Mouse (Mus musculus) embryonic fibroblast, embryonic 13.5 days (primary cell): Measurements from ENCODE around the gene Zfp12.

Experiments used
- CTCF ChIP-seq: IDR thresholded peaks from 2 replicates; pipeline ENCODE4 v1.5.1; 2011; ENCODE audit warnings: mild to moderate bottlenecking, control low read depth, low read length, moderate library complexity, borderline replicate concordance; ENCODE audit not compliant: insufficient read depth
- POLR2A ChIP-seq: IDR thresholded peaks from 2 replicates; pipeline ENCODE4 v1.6.1; 2011; ENCODE audit warnings: low read depth, mild to moderate bottlenecking, control low read depth, low read length, moderate library complexity

- TF ChIP-seq POLR2A (no peak), CTCF (no peak)
Measured at GRCm38 (mm10) chr5:143222287-143222686, 12.7 kb upstream of the Zfp12 start.
